Mouse (Mus musculus): ENCODE data around the gene Btg4.

Btg4 gene

GRCm38 (mm10) chr9:51060601-51061000 is at the start of gene Btg4:
Gene Btg4 (plus strand): TSS chr9:51060901.
- DNase-seq (ENCODE audit: low spot score): no peak

GRCm38 (mm10) chr9:51013644-51014043 is 47.1 kb upstream of the Btg4 start:
- no peak for DNase-seq (ENCODE audit: low spot score)

DNA sequence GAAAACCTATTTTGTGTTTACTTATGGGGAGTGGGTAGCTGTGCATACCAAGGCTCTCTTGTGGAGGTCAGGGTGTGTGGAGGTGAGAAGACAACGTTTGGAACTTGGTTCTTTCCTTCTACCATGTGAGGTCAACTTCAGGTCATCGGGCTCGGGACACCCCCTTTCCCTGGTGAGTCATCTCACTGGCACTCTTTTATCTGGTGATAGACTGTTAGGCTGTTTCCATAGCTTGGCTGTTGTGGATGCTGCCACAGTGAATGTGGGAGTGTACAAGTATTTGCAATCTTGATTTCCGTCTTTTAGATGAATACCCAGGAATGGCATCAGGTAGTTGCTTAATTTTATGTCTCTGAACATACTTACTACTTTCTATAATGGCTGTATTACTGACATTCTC is 45.0 kb upstream of the Btg4 start:
- no peak for DNase-seq (ENCODE audit: low spot score)

GRCm38 (mm10) chr9:51019670-51020069 is 41.0 kb upstream of the Btg4 start:
- no peak for DNase-seq (ENCODE audit: low spot score)

DNA sequence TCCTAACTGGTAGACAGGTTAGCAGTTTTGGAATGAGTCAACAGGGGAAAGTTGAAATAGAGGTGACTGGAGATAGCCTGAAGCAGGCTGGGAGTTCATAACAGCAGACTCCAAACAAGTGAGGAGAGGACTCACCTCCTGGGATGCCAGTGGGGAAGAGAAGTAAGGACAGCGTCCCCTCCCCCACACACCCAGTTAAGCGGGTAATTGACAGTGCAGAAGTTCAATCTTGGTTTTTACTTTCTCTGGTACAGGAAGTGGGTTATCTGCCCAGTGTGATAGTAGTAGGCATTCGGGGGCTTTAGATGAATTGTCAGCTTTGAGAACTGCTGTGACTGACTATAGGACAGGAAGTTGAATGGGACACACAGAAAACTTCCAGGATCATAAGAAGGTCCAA is 40.4 kb upstream of the Btg4 start:
- no peak for DNase-seq (ENCODE audit: low spot score)

DNA sequence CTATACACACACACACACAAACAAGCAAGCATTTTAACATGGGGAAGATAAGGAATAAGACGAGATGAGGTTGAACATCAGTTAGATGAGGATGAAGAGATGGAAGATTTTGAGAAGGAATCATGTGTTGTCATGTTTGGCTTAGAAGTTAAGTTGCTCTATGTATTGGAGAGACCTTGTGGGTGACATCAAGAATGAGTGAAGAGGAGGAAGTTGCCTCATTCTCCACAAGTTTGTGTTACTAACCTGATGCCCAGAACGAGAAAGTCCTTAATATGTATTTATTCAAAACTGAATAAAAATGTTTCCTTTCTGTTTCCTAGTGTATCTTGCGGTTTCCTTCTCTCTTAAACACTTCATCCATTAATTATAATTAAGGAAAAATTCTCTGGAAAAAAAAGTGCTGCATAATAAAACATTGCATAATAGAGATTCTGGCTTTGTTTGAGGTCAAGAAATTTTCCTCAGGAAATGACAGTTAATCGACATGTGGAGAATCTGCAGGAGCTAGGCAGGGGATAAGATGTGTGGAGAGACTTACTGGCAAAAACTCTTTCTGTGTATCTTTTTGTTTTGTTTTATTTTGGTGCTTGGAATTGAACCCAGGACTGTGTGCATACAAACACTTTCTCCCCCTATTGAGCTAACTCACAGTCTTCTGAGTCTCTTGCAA is 39.4 kb upstream of the Btg4 start:
- DNase-seq (ENCODE audit: low spot score): no peak

- no peak for DNase-seq (ENCODE audit: low spot score)
These were observed 33.7 kb upstream of the Btg4 start for GRCm38 (mm10) chr9:51026952-51027351.

GRCm38 (mm10) chr9:51030147-51030546 is 30.6 kb upstream of the Btg4 start:
- DNase-seq (ENCODE audit: low spot score): no peak

GRCm38 (mm10) chr9:51031603-51032002 is 29.1 kb upstream of the Btg4 start:
- DNase-seq (ENCODE audit: low spot score): no peak

- no peak for DNase-seq (ENCODE audit: low spot score)
These were observed 28.4 kb upstream of the Btg4 start for GRCm38 (mm10) chr9:51032291-51032690.

- no peak for DNase-seq (ENCODE audit: low spot score)
These were observed 27.7 kb upstream of the Btg4 start for GRCm38 (mm10) chr9:51032785-51033529.

DNA sequence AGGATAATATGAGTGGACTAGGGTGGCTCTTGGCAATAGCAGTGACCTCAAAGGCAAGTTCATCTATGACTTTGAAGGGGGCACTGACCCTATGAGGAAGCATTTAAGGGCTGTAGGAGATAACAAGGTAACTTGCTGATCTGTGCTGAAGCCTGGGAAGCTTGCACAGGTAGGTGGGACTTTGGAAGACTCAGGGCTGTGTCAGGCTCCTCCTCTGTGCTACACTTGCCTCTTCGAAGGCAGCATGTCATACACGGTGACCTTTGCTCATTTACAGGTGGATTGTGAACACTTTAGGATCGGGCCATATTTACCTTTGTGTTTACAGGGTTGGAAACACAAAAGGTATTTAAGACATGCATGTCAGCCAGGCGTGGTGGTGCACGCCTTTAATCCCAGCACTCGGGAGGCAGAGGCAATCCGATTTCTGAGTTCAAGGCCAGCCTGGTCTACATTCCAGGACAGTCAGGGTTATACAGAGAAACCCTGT is 19.2 kb upstream of the Btg4 start:
- DNase-seq (ENCODE audit: low spot score): no peak

GRCm38 (mm10) chr9:51042136-51042535 is 18.6 kb upstream of the Btg4 start:
- no peak for DNase-seq (ENCODE audit: low spot score)

DNA sequence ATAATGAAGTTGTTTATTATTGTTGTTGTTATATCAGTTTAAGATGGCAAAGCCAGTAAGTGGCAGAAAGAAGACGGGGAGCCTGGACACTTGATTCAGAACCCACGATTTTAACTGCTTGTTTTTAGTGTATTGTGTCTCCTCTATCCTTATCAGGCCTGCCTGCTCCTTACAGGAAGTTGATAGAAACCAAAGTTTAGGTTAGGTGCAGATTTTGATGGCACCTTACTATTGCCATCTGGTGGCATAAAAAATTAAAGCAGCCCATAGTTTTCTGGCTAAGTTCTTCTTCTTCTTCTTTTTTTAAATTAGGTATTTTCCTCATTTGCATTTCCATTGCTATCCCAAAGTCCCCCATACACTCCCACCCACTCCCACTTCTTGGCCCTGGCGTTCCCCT is 8.5 kb upstream of the Btg4 start:
- DNase-seq (ENCODE audit: low spot score): no peak

- no peak for DNase-seq (ENCODE audit: low spot score)
These were observed 4.1 kb upstream of the Btg4 start for GRCm38 (mm10) chr9:51056360-51057324.

DNA sequence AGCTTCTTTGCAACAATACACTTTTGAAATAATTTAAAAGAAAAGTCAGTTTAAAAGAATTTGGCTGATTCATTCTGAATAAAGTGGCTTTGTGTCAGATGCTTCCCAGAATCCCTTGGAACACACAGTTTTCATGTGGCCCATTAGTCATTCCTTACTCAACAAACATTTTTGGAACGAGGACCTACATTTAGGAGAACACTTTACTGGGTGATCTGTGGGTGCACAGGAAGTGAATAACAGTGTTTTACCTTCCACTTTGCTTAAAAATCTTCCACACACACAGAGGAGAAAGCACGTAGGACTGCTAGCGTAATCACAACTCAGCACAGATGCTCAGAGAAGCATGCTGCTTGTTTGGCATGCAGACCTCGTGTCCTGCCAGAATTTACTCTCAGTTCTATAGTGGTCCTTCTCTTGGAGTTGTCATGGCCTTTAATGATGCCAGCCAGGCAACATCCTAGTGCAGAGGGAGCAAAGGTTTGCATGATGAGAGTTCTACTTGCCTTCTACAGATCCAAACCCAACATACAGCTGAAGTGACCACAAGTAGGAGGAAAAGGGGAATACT is 1.7 kb upstream of the Btg4 start:
- no peak for DNase-seq (ENCODE audit: low spot score)

DNA sequence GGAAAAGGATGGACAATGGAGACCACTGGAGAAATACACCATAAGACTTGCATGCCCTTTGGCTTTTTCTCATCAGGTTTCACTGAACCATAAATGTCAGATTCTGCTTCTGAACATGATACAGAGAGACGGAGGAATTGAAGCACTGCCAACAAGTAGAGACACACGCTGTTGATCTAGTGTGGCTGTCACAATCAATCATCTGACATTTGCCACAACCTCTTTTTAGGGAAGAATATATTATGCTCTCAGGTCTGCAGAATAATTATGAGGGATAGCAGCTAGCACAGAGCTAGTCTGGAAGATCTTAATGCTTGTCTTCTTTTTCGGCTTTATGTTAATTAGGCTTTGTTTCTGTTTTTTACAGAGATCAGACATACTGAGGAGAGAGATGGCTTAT is 7.5 kb downstream of the Btg4 start:
- no peak for DNase-seq (ENCODE audit: low spot score)

- DNase-seq (ENCODE audit: low spot score): no peak
These were observed 10.1 kb downstream of the Btg4 start for GRCm38 (mm10) chr9:51070801-51071200.

DNA sequence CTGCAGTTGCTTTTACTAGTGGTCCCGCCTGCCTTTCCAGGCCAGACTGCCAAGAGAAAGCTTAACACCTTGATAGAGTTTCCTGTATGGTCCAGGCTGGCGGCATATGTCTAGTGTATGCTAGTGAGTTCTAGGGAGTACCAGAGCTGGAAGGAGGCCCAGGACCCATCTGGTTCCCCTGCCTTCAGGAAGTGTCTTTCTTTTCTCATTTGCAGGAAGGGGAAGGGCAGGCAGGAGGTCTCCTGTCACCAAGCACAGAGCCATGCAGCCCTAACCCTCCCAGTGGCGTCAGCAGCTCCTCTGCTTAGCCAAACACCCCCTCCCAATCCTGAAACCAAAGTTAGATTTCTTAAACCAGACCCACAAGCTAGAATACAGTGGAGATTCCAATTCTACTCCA is 15.1 kb downstream of the Btg4 start:
- DNase-seq (ENCODE audit: low spot score): peak; percentile 5

GRCm38 (mm10) chr9:51076300-51076978 is 15.7 kb downstream of the Btg4 start:
- DNase-seq (ENCODE audit: low spot score): peak; percentile 8

GRCm38 (mm10) chr9:51076979-51077315 is 16.2 kb downstream of the Btg4 start, which contains the start of gene Layn:
Gene Layn (minus strand): TSS chr9:51077094.
- DNase-seq (ENCODE audit: low spot score): peak; percentile 77

DNA sequence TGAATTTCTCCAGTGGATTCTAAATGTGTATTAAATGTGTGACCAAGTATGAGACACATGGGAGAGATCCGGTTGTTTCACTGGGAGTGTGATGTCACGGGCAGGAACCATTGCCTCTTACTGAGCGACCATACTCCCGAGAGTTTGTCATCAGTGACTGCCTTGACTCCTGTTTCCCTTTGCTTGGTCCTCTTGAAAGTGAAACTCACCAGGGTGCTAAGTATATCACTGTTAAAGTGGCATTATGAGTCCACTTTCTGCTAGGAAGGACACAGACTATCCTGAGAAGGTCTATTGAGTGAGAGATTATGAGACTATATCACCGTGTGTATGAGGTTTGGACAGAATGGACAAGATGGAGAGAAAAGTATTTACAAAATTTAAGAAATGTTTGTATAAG is 20.9 kb downstream of the Btg4 start:
- DNase-seq (ENCODE audit: low spot score): no peak
